Mouse (Mus musculus) bone marrow, adult 2 months (tissue): ENCODE results near the gene Snap91. TPM values are rescaled to one million over a fixed set of nuclear protein-coding genes. Genes with fewer than 3 reads are reported as not detected.

Experiments
- H3K27ac ChIP-seq: fragments of 200-500 bp; 2 replicates; pipeline ENCODE4 v1.5.1; 2012; ENCODE audit warnings: low read depth, mild to moderate bottlenecking, control low read depth, inconsistent platforms, low read length; ENCODE audit not compliant: control insufficient read depth, poor library complexity, insufficient read depth
- H3K4me1 ChIP-seq: fragments of 200-500 bp; 2 replicates; pipeline ENCODE4 v1.6.1; 2011; ENCODE audit warnings: low read length; ENCODE audit not compliant: control insufficient read depth, insufficient read depth
- H3K4me3 ChIP-seq: fragments of 200-500 bp; replicated peaks from 2 replicates; pipeline ENCODE3; 2011; ENCODE audit warnings: mild to moderate bottlenecking, low read depth, low read length, control low read depth; ENCODE audit not compliant: control insufficient read depth
- CTCF ChIP-seq: fragments of 200-500 bp; IDR thresholded peaks from 2 replicates; pipeline ENCODE4 v1.5.1; 2011; ENCODE audit warnings: low read length, control low read depth; ENCODE audit not compliant: control insufficient read depth, insufficient read depth
- POLR2A ChIP-seq: fragments of 200-500 bp; IDR thresholded peaks from 2 replicates; pipeline ENCODE4 v1.6.1; 2011; ENCODE audit warnings: low read depth, mild to moderate bottlenecking, control low read depth, low read length, borderline replicate concordance; ENCODE audit not compliant: control insufficient read depth
- WGBS: fragments of 180-500 bp; shearing (Covaris S2); methylation state at CpG from one replicate; pipeline ENCODE4 v1.1.7; 2018; 5-methylcytosine and 5-hydroxymethylcytosine counted together
- polyA plus RNA-seq: library from polyadenylated mRNA; stranded (reverse); fragments of >200 nt; gene quantifications from 2 replicates; pipeline ENCODE4 v1.2.4, GENCODE M21; 2011; ENCODE audit warnings: low replicate concordance; ENCODE audit not compliant: missing spikeins, insufficient read depth, insufficient read length

The Snap91 gene
- polyA plus RNA-seq = 0.85 TPM in 1 of 2 replicates, not detected in the other

DNA sequence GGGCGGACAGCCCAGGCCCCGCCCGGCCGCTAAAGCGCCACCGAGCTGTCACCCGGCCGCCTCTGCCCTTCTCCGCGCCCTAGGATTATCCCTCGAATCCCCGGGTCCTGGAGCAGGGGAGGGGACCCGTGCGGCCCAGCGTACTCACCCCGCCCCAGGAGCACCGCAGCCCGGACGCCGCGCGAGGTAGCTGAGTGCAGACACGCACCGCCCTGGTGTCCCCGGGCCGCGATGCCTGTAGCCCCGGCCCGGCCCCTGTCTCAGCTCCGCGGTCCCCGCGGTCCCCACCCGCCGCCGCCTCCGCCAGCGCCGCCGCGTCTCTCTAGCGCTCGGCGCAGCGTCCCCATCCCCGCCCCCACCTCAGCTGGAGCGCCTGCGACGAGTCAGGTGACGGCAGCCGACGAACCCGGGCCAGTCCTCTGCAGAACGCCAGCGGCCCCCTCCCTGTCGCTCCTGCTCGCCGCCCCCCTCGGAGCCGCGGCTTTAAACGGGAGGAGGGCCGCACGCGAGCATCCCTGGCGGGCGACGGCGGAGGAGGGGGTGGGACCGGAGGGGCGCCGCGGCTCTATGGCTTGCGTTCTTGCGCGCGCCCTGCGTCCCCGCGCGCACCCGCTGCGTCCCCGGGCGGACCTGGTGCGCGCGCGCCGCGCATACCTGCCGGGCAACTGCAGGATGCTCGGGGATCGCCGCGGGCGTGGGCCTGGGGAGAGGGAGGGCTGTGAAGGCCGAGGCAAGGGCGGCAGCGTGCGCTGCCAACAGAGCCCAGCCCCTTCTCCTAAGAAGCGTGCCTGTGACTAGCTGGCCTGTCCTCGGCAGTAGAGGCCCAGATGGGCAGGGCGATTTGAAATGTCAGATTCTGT lies at the start of gene Snap91:
Snap91 (minus strand) TSS at position 542 of the 860 bp plus-strand sequence.
- TF ChIP-seq POLR2A (no peak), CTCF (no peak)

GRCm38 (mm10) chr9:86926519-86926918 lies 46.1 kb upstream of the Snap91 start:
- 80% methylated on average over 5 of the region's 5 CpGs for whole genome bisulfite sequencing
- H3K27ac ChIP-seq = no peak overlapping the region
- no peaks in the 10 kb centered on the region for H3K4me1 ChIP-seq
- TF ChIP-seq POLR2A (no peak), CTCF (no peak)
- H3K4me3 ChIP-seq = no peak overlapping the region

More for the DNA sequence above, at the start of gene Snap91:
- Histone ChIP-seq H3K4me3 (no peak within 1 kb of the TSS), H3K27ac (no peak within 1 kb of the TSS; the same call in 1 of the 2 replicates), H3K4me1 (no peaks in the 10 kb centered on the region)
- WGBS = 2% methylated on average over 93 of the region's 104 CpGs

- 85% methylated on average over 6 of the region's 6 CpGs for WGBS
- Histone ChIP-seq H3K27ac (no peak overlapping the region), H3K4me3 (no peak overlapping the region), H3K4me1 (no peaks in the 10 kb centered on the region)
- TF ChIP-seq POLR2A (no peak), CTCF (no peak)
These were observed 45.2 kb upstream of the Snap91 start for GRCm38 (mm10) chr9:86925688-86926087.

- no peak overlapping the region for H3K27ac ChIP-seq
- 82% methylated on average over 3 of the region's 3 CpGs for WGBS
- no peaks in the 10 kb centered on the region for H3K4me1 ChIP-seq
- TF ChIP-seq CTCF = no peak
- no peak for TF ChIP-seq POLR2A
- no peak overlapping the region for H3K4me3 ChIP-seq
These were observed 42.0 kb upstream of the Snap91 start for GRCm38 (mm10) chr9:86922430-86922829.

- Histone ChIP-seq H3K27ac (no peak overlapping the region), H3K4me1 (no peaks in the 10 kb centered on the region), H3K4me3 (no peak overlapping the region)
- WGBS = 76% methylated on average over 3 of the region's 3 CpGs
- TF ChIP-seq CTCF = no peak
- TF ChIP-seq POLR2A = no peak
These were observed 36.1 kb upstream of the Snap91 start for GRCm38 (mm10) chr9:86916543-86916942.

- Histone ChIP-seq H3K27ac (no peak overlapping the region), H3K4me3 (no peak overlapping the region), H3K4me1 (no peaks in the 10 kb centered on the region)
- WGBS = 57% methylated on average over 4 of the region's 4 CpGs
- TF ChIP-seq CTCF (no peak), POLR2A (no peak)
These were observed 19.2 kb upstream of the Snap91 start for GRCm38 (mm10) chr9:86899502-86900199.

DNA sequence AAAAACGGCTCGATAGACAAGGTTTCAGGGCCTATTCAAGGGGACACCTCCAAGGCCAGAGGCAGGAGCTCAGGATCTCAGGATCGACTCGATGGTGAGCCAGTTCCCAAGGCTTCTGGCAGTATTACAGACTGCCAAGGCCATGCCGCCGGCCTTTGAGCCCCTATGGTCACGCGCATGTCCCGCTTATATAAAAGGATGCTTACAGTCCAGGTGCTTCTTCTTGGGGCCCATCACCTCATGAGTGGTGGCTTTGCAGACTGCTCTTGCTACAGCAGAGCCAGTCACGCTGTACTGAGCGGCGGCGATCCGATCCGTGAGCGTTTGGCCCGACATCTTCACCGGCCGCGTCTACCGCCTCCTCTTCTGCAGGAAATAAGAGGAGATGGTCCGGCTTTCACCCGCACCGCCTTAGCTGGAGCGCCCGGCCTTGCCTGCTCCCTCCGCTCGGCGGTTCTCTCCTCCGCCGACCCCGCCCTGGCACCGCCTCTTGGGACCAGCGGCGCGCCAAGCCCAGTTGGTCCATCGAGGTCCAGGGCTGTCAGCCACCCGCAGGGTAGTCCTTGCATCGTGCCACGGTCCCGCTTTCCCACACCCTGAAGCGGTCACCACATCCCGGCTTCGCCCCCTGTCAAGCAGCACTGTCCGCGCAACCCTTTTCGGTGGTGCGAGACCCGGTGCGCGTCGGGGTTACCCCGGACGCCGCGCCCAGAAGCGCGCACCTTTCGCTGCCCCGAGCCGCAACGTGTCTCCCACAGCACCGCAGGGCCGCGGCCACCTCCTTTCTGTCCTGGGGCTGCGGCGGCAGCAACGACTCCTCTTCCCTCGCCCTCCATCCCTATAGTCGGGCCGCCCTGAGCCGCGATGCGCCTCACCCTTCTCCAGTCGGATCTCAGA lies 990 bp downstream of the Snap91 start:
- H3K27ac ChIP-seq = no peak overlapping the region; the same call in 1 of the 2 replicates
- 3% methylated on average over 75 of the region's 75 CpGs for WGBS

More for the DNA sequence above, 990 bp downstream of the Snap91 start:
- TF ChIP-seq CTCF (no peak), POLR2A (no peak)
- Histone ChIP-seq H3K4me1 (no peaks in the 10 kb centered on the region), H3K4me3 (no peak overlapping the region)
